Mouse (Mus musculus) liver, embryonic 12.5 days (tissue): Measurements from ENCODE around the gene Casz1. TPM values are rescaled to one million over a fixed set of nuclear protein-coding genes. Genes with fewer than 3 reads are reported as not detected.

ENCODE experiments used
- ATAC-seq: fragments of 200-750 bp; cut with Nextera tagmentation; 2 replicates; pipeline ENCODE4 v1.8.0; 2017; ENCODE audit warnings: moderate number of reproducible peaks, mild to moderate bottlenecking, moderate library complexity
- H3K27ac ChIP-seq: fragments of 300-500 bp; sonication (generic); 2 replicates; pipeline ENCODE4 v1.5.1; 2016; ENCODE audit warnings: mild to moderate bottlenecking
- H3K27me3 ChIP-seq: fragments of 300-500 bp; sonication (generic); replicated peaks from 2 replicates; pipeline ENCODE4 v1.6.1; 2016; ENCODE audit warnings: mild to moderate bottlenecking, moderate library complexity
- H3K36me3 ChIP-seq: fragments of 300-500 bp; sonication (generic); 2 replicates; pipeline ENCODE4 v1.6.1; 2016; ENCODE audit warnings: mild to moderate bottlenecking, moderate library complexity
- H3K4me1 ChIP-seq: fragments of 300-500 bp; sonication (generic); 2 replicates; pipeline ENCODE4 v1.6.1; 2016
- H3K4me2 ChIP-seq: fragments of 300-500 bp; sonication (generic); 2 replicates; pipeline ENCODE4 v1.6.1; 2016; ENCODE audit warnings: mild to moderate bottlenecking, moderate library complexity
- H3K4me3 ChIP-seq: fragments of 300-500 bp; sonication (generic); 2 replicates; pipeline ENCODE4 v1.5.1; 2016; ENCODE audit warnings: mild to moderate bottlenecking, moderate library complexity
- H3K9ac ChIP-seq: fragments of 300-500 bp; sonication (generic); 2 replicates; pipeline ENCODE4 v1.6.1; 2016; ENCODE audit warnings: mild to moderate bottlenecking, moderate library complexity
- H3K9me3 ChIP-seq: fragments of 300-500 bp; sonication (generic); replicated peaks from 2 replicates; pipeline ENCODE4 v1.6.1; 2016; ENCODE audit warnings: mild to moderate bottlenecking, moderate library complexity
- WGBS: fragments of 180-500 bp; shearing (Covaris S2); methylation state at CpG from one replicate; pipeline ENCODE4 v1.1.7; 2016; ENCODE audit not compliant: insufficient replicate concordance; 5-methylcytosine and 5-hydroxymethylcytosine counted together
- polyA plus RNA-seq: library from polyadenylated mRNA; unstranded; fragments of >200 nt; fragmentation: Nextera tagmentation; extraction: Ambion mirVana; gene quantifications from 2 replicates; pipeline ENCODE4 v1.2.1, GENCODE M21; 2016

Casz1 gene
- polyA plus RNA-seq, 1 experiment from 2014 or later: 0.50 TPM

- H3K9me3 ChIP-seq: no peaks in the 10 kb centered on the region
- H3K36me3 ChIP-seq: no peaks in the 10 kb centered on the region
- no peak overlapping the region for H3K27ac ChIP-seq
- WGBS: 42% methylated on average over 8 of the region's 8 CpGs
- no peaks in the 10 kb centered on the region for H3K4me1 ChIP-seq
- no peak for ATAC-seq
- H3K27me3 ChIP-seq: peaks cover 51% of the 10 kb centered on the region
- H3K9ac ChIP-seq: no peak overlapping the region
- no peak overlapping the region for H3K4me2 ChIP-seq
- no peak overlapping the region for H3K4me3 ChIP-seq
These were observed 24.1 kb upstream of the Casz1 start for GRCm38 (mm10) chr4:148780097-148780621.

DNA sequence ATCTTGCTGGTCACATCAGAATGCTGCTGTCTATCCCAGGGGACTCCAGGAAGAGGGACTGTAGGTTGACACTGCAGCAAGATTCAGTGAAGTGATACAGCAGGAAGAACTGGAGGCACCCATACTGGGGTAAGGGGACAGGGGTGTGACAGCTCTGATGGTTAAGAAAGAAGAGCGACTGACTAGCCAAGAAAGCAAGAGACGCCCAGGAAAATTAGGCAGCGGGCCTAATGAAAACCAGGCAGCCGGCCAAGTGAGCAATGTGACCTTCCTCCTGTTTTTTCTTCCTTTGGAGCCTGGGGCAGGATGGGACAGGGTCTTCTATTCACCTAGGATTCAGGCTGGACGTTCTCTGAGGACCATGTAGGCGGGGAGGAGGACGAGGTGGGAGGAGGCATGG, 22.7 kb upstream of the Casz1 start:
- H3K9ac ChIP-seq: no peak overlapping the region
- H3K4me2 ChIP-seq: no peak overlapping the region
- ATAC-seq: no peak
- H3K4me3 ChIP-seq: no peak overlapping the region
- H3K9me3 ChIP-seq: no peaks in the 10 kb centered on the region
- H3K36me3 ChIP-seq: no peaks in the 10 kb centered on the region
- no peaks in the 10 kb centered on the region for H3K4me1 ChIP-seq
- H3K27me3 ChIP-seq: peaks cover 47% of the 10 kb centered on the region
- no peak overlapping the region for H3K27ac ChIP-seq
- 67% methylated on average over 7 of the region's 7 CpGs for WGBS

DNA sequence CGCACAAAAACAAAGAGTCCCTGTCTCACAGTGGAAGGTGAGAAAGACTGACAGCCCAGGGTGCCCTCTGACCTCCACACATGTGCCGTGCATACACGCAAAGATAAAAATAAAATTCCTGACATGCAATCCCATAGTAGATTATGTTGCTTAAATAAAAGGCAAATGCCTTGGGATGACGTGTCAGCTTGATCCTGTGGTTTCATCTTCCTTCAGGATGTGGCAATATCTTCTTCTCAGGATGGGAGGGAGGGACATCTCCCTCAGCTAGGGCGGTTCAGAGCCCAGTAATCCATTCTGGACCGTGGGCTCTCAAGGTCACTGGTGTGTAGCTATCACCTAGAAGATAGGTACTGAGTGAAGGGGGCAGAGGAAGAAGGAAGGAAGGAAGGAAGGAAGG, 21.3 kb upstream of the Casz1 start:
- H3K4me3 ChIP-seq: no peak overlapping the region
- 66% methylated on average over 6 of the region's 6 CpGs for WGBS
- H3K9me3 ChIP-seq: no peaks in the 10 kb centered on the region
- no peak overlapping the region for H3K4me2 ChIP-seq
- H3K36me3 ChIP-seq: no peaks in the 10 kb centered on the region
- H3K9ac ChIP-seq: no peak overlapping the region
- no peaks in the 10 kb centered on the region for H3K4me1 ChIP-seq
- peaks cover 51% of the 10 kb centered on the region for H3K27me3 ChIP-seq
- no peak overlapping the region for H3K27ac ChIP-seq
- ATAC-seq: no peak

DNA sequence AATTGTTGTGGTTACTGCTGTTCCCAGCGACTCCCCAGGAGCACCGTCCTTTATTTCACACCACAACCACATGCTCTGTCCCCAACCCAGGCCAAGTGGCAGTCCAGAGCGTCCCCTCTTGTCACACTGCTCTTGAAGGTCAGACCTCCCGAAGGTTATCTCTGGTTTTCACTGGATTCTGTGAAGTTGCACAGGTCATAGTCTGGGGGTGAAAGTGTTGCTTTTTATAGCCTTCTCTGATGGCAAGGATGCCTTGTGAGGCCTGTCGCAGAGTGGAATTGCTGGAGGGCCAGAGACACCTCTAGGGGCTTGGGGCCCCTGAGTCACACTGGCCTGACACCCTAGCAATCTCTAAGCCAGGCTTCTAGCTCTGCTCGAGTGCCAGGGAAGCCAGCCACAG, 20.5 kb upstream of the Casz1 start:
- H3K27ac ChIP-seq: no peak overlapping the region

GRCm38 (mm10) chr4:148785053-148785567, 19.1 kb upstream of the Casz1 start:
- ATAC-seq: no peak
- H3K4me1 ChIP-seq: no peaks in the 10 kb centered on the region
- no peak overlapping the region for H3K9ac ChIP-seq
- WGBS: 64% methylated on average over 6 of the region's 6 CpGs
- H3K27ac ChIP-seq: no peak overlapping the region
- no peaks in the 10 kb centered on the region for H3K36me3 ChIP-seq
- H3K4me3 ChIP-seq: no peak overlapping the region
- H3K27me3 ChIP-seq: peaks cover 57% of the 10 kb centered on the region
- H3K4me2 ChIP-seq: no peak overlapping the region
- H3K9me3 ChIP-seq: no peaks in the 10 kb centered on the region

More for the DNA sequence above, 20.5 kb upstream of the Casz1 start:
- Histone ChIP-seq H3K9ac (no peak overlapping the region), H3K9me3 (no peaks in the 10 kb centered on the region), H3K4me2 (no peak overlapping the region), H3K36me3 (no peaks in the 10 kb centered on the region), H3K4me1 (no peaks in the 10 kb centered on the region), H3K27me3 (peaks cover 46% of the 10 kb centered on the region), H3K4me3 (no peak overlapping the region)
- WGBS: 33% methylated on average over 6 of the region's 6 CpGs
- ATAC-seq: no peak

DNA sequence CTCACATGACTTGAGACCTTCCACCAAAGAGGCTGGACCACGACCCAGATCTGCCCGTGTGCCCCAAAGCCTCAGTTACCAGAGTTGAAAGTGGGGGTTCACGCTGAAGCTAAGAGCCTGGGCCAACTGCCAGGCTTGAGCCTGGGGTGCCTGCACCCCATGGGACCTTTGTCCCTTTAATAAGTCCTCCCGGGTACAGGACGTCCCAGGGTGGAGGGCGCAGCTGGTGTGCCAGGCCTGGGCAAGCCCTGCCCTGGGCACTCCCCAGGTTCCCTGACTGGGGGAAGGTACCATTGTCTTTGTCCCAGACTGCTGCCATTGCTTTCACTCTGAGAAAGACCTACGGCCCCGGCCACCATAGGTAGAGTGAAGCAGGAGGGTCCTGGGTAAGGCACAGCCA, 18.2 kb upstream of the Casz1 start:
- Histone ChIP-seq H3K9ac (no peak overlapping the region), H3K4me2 (no peak overlapping the region), H3K4me1 (no peaks in the 10 kb centered on the region), H3K27ac (no peak overlapping the region), H3K27me3 (peaks cover 50% of the 10 kb centered on the region; the same call in 1 of the 2 replicates), H3K9me3 (no peaks in the 10 kb centered on the region), H3K36me3 (no peaks in the 10 kb centered on the region), H3K4me3 (no peak overlapping the region)
- ATAC-seq: no peak
- WGBS: 63% methylated on average over 8 of the region's 8 CpGs

DNA sequence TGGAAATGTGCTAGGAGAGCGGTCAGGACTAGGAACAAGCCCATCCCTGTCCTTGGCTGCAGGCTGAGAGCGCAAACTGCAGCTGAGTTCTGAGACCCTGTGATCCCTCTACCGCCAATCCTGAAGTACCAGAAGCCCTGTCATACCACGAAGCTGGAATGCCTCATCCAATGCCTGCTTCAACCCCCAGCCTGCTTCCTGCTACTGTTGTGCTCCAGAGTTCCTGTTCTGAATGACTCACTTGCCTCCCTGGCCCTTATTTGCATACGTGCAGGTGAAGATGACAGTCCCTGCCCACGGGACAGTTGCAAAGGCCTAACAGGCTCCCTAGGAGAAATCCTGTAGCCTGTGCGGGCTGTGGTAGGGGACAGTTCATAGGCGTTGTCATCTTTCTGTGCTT, 13.3 kb upstream of the Casz1 start:
- H3K9ac ChIP-seq: no peak overlapping the region
- no peak overlapping the region for H3K4me3 ChIP-seq
- peaks cover 54% of the 10 kb centered on the region; the same call in 1 of the 2 replicates for H3K27me3 ChIP-seq
- H3K9me3 ChIP-seq: no peaks in the 10 kb centered on the region
- 44% methylated on average over 8 of the region's 8 CpGs for WGBS
- no peaks in the 10 kb centered on the region for H3K4me1 ChIP-seq
- ATAC-seq: no peak
- no peak overlapping the region for H3K27ac ChIP-seq
- no peak overlapping the region for H3K4me2 ChIP-seq
- H3K36me3 ChIP-seq: no peaks in the 10 kb centered on the region

- no peak for ATAC-seq
- Histone ChIP-seq H3K36me3 (no peaks in the 10 kb centered on the region), H3K9me3 (no peaks in the 10 kb centered on the region), H3K4me2 (no peak overlapping the region), H3K27me3 (peaks cover 55% of the 10 kb centered on the region), H3K27ac (no peak overlapping the region), H3K9ac (no peak overlapping the region), H3K4me1 (peaks cover 3% of the 10 kb centered on the region), H3K4me3 (no peak overlapping the region)
- WGBS: 28% methylated on average over 4 of the region's 4 CpGs
These were observed 9.2 kb upstream of the Casz1 start for GRCm38 (mm10) chr4:148795038-148795437.

- Histone ChIP-seq H3K9me3 (no peaks in the 10 kb centered on the region), H3K4me1 (peaks cover 3% of the 10 kb centered on the region), H3K4me3 (no peak overlapping the region), H3K4me2 (no peak overlapping the region), H3K36me3 (no peaks in the 10 kb centered on the region), H3K27me3 (peaks cover 79% of the 10 kb centered on the region), H3K27ac (no peak overlapping the region), H3K9ac (no peak overlapping the region)
- 49% methylated on average over 12 of the region's 12 CpGs for WGBS
- ATAC-seq: peak; percentile 66; the same call in 1 of the 2 replicates
These were observed 6.5 kb upstream of the Casz1 start for GRCm38 (mm10) chr4:148797475-148798324.

DNA sequence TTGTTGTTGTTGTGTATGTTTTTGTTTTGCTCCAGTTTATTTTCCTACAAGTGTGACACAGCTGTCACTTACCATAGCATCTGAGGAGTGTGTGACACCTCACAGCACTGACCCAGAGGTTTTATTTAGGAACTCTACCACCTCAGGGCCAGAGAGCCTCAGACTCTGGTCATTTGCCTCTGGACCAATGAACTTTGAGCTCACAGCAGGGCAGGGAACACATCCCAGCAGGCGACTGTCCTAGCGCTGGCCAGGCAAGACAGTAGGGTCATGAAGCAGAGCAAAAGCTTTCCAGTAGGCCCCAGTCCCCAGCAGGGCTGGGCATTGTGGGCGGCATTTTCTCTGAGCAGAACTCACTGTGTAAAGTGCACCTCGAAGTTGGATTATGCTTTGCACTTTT, 1.2 kb upstream of the Casz1 start:
- Histone ChIP-seq H3K27me3 (peaks cover 94% of the 10 kb centered on the region), H3K9me3 (no peaks in the 10 kb centered on the region), H3K4me1 (peaks cover 21% of the 10 kb centered on the region), H3K9ac (no peak overlapping the region), H3K36me3 (no peaks in the 10 kb centered on the region), H3K4me3 (no peak overlapping the region), H3K27ac (no peak overlapping the region), H3K4me2 (no peak overlapping the region)
- 24% methylated on average over 4 of the region's 4 CpGs for WGBS
- ATAC-seq: no peak

DNA sequence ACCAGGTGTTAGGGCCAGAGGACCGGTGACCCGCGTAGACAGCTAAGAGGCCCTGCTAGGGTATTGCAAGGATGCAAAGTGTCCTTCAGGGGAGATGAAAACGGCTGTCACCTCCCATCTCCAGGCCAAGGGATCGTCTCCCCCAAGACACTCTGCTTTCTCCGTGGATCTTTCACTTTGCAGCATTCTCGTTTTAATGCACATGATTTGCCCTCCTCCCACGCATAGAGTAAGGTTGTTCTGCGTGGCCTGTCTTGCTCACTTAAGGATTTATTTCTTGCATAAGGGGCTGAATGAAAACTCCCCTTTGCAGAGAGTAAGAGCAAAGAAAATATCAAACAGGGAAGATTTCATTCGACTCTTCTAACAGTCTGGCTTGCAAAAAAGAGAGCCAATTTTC, 593 bp upstream of the Casz1 start:
- Histone ChIP-seq H3K9me3 (no peaks in the 10 kb centered on the region), H3K9ac (no peak overlapping the region), H3K4me1 (peaks cover 20% of the 10 kb centered on the region), H3K36me3 (no peaks in the 10 kb centered on the region), H3K27ac (no peak overlapping the region), H3K4me2 (peak overlapping the region; percentile 72), H3K27me3 (peaks cover 95% of the 10 kb centered on the region), H3K4me3 (peak overlapping the region; percentile 50; the same call in 1 of the 2 replicates)
- WGBS: 10% methylated on average over 10 of the region's 10 CpGs
- no peak for ATAC-seq

- Histone ChIP-seq H3K9me3 (no peaks in the 10 kb centered on the region), H3K36me3 (no peaks in the 10 kb centered on the region), H3K27ac (no peak overlapping the region), H3K4me1 (peaks cover 20% of the 10 kb centered on the region), H3K4me2 (peak overlapping the region; percentile 72), H3K9ac (no peak overlapping the region), H3K27me3 (peaks cover 99% of the 10 kb centered on the region), H3K4me3 (peak overlapping the region; percentile 50)
- ATAC-seq: no peak
- 4% methylated on average over 16 of the region's 16 CpGs for WGBS
These were observed 541 bp downstream of the Casz1 start for GRCm38 (mm10) chr4:148804780-148805160.
